Mouse (Mus musculus): ENCODE measurements at regions not wholly inside any gene's neighbourhood (a gene's known extent, or its start where the extent isn't known, plus 50 kb on each side); places are given as distances from the start of the nearest gene placed in this dataset.
"Not testable (repeated sequence)": the region's sequence is repeated elsewhere in the genome, so short reads cannot be mapped to it uniquely, and the experiment has no call there.

- DNase-seq (ENCODE audit: low spot score): no peak
Observed at GRCm38 (mm10) chr4:92977761-92978160, 357.6 kb downstream of the Tusc1 start.

GRCm38 (mm10) chr4:92942068-92942707 is 393.1 kb downstream of the Tusc1 start:
- DNase-seq (ENCODE audit: low spot score): no peak

- DNase-seq (ENCODE audit: low spot score): no peak
Observed at GRCm38 (mm10) chr4:92931272-92931671, 404.0 kb downstream of the Tusc1 start.

- DNase-seq (ENCODE audit: low spot score): peak; percentile 6
Observed at GRCm38 (mm10) chr4:92921386-92922040, 413.8 kb downstream of the Tusc1 start.

- not testable (repeated sequence) for DNase-seq (ENCODE audit: low spot score)
Observed at GRCm38 (mm10) chr4:92903468-92903867, 431.8 kb downstream of the Tusc1 start.
